Mouse (Mus musculus) fibroblast of lung, adult 2 months (primary cell): ENCODE measurements around the gene Ranbp6.
A peak's percentile ranks its signal among the peaks of the same experiment; 100 is the strongest.

Experiments
- DNase-seq: peaks from one replicate; pipeline ENCODE4 v3.0.0-alpha.2; 2011; ENCODE audit warnings: low read depth

The Ranbp6 gene

DNA sequence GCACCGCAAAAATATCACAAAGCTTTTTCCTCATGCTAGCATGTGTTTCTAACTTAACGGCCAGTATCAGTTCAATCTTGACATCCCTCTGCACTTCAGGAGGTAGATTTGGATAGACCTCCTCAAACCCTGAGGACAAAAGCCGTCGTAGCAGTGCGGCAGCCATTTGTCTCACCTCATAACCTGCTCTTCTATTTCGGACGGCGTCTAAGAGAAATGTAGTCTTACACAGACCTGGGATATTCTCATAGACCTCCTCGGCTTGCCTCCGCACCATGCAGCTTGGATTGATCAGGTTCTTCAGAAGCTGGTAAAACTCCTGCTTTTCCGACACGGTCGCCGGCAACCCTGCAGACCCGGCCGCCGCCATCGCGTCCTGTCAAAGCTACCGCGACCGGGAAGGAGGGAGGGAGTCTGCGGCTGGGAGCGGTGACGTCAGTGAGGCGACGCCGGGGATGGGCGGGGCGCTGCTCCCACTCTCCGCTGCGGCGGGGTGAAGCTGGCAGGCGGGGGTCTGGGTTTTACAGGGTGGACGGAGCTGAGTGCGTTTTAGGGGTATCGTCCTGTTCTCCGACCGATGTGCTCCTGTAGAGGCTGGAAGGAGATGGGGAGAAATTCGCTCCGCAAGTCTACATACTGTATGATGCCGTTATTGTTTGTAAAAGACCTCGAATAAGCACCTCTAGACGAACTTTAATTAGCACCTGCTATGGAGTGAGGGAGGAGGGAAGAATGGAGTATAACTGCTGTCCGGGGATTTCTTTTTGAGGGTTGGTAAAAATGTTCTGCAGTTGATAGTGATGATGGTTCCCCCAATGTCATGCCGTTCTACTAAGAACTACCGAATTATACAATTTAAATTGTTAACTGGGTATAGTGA is at the start of gene Ranbp6:
Gene Ranbp6, minus strand, starts transcription at position 394 of the 880 bp plus-strand sequence.
- DNase-seq = peak; percentile 32

DNA sequence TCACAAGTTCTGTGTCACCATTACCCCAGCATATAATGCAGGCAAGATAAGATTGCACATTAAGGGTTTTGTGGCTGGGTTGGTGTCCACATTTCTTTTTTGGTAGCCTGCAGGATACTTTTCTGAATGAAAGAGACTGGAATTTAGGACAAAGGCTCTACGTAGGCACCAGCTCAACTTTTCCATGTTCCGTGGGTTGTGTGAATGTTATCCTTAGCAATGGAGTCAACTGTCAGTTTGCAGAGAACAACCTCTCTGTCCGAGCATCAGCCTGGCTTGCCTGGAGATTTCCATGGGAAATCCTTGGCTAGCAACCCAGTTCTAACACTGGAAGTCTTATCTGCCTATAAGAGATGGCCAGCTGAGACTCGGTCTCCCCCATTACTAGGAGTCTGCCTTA is 48.0 kb upstream of the Ranbp6 start:
- DNase-seq = no peak

DNA sequence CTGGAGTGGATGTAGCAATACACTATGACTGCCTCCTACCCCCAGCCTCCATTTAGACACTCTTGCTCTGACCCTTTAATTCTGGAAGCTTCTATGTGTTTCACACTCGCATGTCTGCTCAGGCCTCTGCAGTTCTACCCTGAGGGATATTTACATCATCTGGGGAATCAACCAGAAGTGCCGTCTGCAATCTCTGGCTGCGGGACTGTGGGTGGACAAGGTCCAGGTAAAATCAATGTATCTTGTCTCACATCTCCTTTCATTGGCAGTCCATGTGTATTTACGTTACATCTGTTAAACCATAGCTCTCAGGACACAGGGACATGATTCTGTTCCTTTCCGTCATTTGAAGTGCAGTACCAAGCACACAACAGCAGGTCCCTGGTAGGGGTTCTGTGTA is 44.5 kb upstream of the Ranbp6 start:
- DNase-seq = no peak

- no peak for DNase-seq
Observed at GRCm38 (mm10) chr19:29853711-29854110, 40.9 kb upstream of the Ranbp6 start.

GRCm38 (mm10) chr19:29851036-29851690 is 38.4 kb upstream of the Ranbp6 start:
- no peak for DNase-seq

GRCm38 (mm10) chr19:29849924-29850551 is 37.3 kb upstream of the Ranbp6 start:
- no peak for DNase-seq

GRCm38 (mm10) chr19:29844036-29844661 is 31.4 kb upstream of the Ranbp6 start:
- DNase-seq = no peak

DNA sequence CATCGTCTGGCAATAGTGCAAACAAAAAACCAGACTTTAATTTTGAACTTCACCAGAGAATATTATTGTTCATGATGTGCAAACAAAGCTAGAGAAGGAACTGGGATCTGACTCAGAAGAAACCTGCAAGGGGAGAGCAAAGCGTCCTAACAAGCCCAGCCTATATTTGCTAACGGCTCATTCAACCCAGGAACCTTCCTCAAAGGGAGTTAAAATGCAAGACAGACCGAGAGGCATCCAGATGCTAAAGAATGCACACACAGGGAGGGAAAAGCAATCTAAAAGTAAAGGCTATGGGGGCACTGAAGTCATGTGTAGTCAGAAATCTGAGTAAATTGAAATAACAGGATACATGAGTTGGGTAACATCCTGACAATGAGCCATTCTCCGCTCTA is 30.9 kb upstream of the Ranbp6 start:
- DNase-seq = peak; percentile 46

GRCm38 (mm10) chr19:29842973-29843372 is 30.2 kb upstream of the Ranbp6 start:
- DNase-seq = no peak

GRCm38 (mm10) chr19:29840642-29841041 is 27.9 kb upstream of the Ranbp6 start:
- DNase-seq = peak; percentile 60

DNA sequence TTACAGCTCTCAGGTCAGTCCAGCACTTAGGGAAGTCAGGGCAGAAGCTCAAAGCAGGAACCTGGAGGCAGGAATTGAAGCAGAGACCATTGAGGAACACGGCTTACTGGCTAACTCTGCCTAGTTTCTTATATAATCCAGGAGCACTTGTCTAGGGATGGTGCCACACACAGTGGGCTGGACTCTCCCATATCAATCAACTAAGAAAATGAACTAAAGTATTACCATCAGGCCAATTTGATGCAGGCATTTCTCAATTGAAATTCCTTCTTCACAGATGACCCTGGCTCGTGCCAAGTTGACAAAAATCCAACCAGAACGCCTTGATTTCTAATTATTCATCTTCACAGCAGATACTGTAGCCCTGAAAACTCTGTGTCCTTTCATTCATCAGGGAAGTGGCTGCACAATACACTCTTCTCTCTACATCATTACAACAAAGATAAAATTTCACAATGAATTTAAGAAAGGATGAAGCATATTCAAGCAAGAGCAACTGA is 25.9 kb upstream of the Ranbp6 start:
- no peak for DNase-seq

GRCm38 (mm10) chr19:29838171-29838570 is 25.4 kb upstream of the Ranbp6 start:
- DNase-seq = no peak

DNA sequence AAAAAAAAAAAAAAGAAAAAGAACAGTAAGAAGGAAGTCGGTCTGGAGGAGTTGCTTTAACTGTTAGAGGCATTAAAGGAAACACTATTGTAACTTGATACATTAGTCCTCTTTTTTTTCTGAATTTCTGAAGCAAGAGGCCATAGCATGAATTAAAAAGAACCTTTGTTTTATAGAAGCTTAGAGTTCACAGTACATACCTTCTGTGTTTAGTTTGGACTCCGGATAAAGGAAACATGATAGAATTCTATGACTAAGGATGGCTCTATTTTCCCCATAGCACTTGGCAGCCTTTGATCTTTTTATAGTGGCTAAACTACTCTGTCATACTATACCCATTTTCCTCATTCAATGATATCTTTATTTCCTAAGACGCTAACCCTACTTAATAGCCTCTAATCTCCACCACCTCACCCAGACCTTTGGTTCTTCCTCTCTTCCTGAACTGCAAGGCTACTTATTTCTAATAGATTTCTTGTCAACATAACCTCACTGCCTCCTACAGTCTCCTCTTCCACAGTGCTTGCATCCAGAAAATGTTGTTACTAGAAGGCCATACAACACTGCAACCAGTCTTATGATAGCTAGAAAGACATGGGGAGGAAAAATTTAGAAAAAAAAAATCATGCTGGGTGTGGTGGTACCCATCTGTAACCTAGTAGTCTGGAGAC is 22.7 kb upstream of the Ranbp6 start:
- DNase-seq = no peak

- DNase-seq = no peak
Observed at GRCm38 (mm10) chr19:29830911-29831310, 18.1 kb upstream of the Ranbp6 start.

GRCm38 (mm10) chr19:29828558-29828957 is 15.8 kb upstream of the Ranbp6 start:
- DNase-seq = no peak

GRCm38 (mm10) chr19:29826686-29827085 is 13.9 kb upstream of the Ranbp6 start:
- DNase-seq = no peak

- no peak for DNase-seq
Observed at GRCm38 (mm10) chr19:29825003-29825402, 12.2 kb upstream of the Ranbp6 start.

DNA sequence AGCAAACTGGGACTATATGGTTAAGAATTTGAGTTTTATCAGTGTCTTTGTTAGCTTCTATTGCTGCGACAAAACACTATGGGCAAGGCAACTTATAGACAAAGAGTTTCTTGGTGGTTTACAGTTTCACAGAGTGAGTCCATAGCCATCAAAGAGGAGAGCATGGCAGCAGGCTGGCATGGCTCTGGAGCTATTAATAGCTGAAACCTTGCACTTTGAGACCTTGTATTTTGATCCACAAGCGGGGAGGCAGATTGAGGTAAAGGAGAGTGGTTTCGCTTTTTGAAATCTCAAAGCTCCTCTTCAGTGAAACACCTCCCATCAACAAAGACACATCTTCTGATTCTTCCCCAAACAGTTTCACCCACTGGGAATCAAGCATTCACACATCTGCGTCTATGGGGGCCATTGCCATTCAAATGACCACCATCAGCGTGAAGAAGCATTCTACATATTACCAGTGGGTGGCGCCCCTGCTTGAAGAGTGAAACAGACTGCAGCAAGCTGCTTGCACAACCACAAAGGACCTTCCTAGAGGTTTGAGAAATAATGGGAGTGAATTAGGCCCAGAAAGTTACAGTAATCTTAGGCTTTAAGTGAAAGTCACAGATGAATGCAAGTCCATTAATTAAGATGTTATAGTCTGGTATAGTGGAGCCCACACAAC is 11.4 kb upstream of the Ranbp6 start:
- no peak for DNase-seq

- no peak for DNase-seq
Observed at GRCm38 (mm10) chr19:29823456-29824010, 10.8 kb upstream of the Ranbp6 start.

DNA sequence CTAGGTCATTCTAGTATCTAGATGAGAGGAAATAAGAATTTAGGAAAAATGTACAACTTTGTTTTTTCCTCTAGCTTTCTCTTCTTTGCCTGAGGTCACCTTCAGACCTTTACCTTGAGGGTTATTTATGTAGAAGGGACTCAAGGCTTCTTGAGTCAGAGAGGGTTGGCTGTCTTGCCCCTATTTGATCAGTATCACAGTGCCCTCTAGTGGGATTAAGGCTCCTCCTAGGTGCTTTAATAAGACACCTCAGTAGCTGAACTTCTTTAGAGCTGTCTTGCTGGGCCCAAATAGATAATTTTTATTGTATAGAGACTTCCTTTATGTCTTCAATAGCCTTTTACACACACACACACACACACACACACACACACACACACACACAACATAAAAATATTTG is 8.2 kb upstream of the Ranbp6 start:
- DNase-seq = no peak

DNA sequence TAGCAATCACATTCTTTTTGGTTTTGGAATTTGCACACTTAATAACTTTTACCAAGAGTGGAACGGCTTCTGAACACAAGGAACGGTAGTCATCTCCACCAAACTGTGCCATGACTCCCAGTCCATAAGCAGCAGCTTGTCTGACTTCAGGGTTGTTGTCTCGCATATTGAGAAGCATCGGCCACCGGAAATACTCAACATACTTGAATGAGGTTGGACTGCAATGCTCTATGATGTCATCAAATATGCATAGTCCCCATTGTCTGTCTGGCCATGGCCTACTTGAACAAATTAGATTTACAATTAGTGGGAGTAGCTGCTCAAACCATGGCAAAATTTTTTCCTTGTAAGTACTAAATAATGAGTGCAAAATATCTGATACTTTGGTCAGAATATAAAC is 2.8 kb downstream of the Ranbp6 start:
- DNase-seq = no peak
